Mouse (Mus musculus): ENCODE results near the gene Rab3d. TPM values are rescaled to one million over a fixed set of nuclear protein-coding genes. Genes with fewer than 3 reads are reported as not detected.

The Rab3d gene
- polyA plus RNA-seq (2015; fragmentation: Nextera tagmentation; extraction: Ambion mirVana): 9.3 and 9.9 TPM in 2 replicates

DNA sequence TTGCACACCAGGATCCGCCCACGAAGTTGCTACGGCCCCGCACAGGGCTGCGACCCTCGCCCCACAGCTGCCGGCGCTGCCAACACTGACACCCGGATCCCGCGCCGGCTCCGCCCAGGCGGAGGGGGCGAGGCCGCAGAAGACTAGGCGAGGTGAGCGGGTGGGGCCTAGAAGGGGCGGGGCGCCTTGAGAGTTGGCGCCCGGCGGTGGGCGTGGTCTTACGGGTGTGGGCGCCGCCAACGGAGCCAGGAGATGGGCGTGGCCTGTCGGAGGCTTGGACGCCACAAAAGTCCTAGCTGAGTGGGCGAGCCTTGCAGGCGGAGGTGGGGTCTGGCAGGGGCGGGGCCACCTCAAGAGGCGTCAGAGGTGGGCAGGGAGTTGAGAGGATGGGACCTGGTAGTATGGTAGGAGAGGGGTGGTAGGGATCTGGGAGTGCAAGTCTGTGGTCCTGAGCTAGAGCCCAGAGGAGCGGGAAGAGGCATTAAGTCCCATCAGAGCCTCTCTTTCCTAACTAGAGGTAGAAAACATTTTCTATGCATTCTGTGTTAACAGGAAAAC is at the start of gene Rab3d:
Gene Rab3d (minus strand): TSS at position 158 of the 558 bp plus-strand sequence.
- under 1% methylated on average over 34 of the region's 36 CpGs for WGBS (ENCODE audit: insufficient replicate concordance)
- peak within 1 kb of the TSS; percentile 79 for H3K4me3 ChIP-seq (ENCODE audit: low read depth, low read length)
- H3K9me3 ChIP-seq (ENCODE audit: low read length): no peaks in the 10 kb centered on the region
- peak within 1 kb of the TSS; percentile 76 for H3K27ac ChIP-seq (ENCODE audit: low read depth)
- H3K36me3 ChIP-seq (replicated peaks; ENCODE audit: insufficient read depth, low read length): peaks cover 9% of the 10 kb centered on the region
- peaks cover 27% of the 10 kb centered on the region for H3K4me1 ChIP-seq (ENCODE audit: insufficient read depth)
- TF ChIP-seq EP300 (IDR thresholded peaks at IDR 0.05; ENCODE audit: low read depth): no peak
- TF ChIP-seq CTCF (IDR thresholded peaks at IDR 0.05; ENCODE audit: low read depth): no peak
- peak; percentile 95 for ATAC-seq
- peak within 1 kb of the TSS; percentile 74 for H3K9ac ChIP-seq (replicated peaks)
- H3K4me2 ChIP-seq (ENCODE audit: low read depth, low read length): peak within 1 kb of the TSS; percentile 96
- DNase-seq: peak; percentile 99
- H3K27me3 ChIP-seq (ENCODE audit: insufficient read depth, low read length): no peaks in the 10 kb centered on the region

DNA sequence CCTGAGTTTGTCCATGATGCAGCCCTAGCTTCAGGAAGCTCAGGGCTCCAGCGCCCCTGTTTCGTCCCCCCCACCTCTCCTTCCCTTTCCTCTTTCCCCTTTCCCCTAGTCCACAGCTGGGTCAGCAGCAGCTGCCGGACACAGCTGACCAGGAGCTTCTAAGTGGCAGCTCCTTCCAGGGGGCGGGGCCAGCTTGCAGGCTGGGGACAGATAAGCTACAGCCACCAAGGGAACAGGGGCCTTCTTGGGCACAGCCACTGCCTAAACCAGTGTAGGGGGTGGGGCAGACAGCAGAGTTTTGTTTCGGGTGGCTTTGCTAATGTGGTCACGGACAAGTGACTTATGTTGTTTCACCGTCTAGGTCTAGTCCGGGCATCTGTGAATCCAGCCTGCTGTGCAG is 45.4 kb upstream of the Rab3d start, which contains the start of gene Epor:
Gene Epor (minus strand): TSS at position 90 of the 400 bp plus-strand sequence.
- Histone ChIP-seq H3K27ac (ENCODE audit: low read depth) (peak within 1 kb of the TSS; percentile 81), H3K4me3 (ENCODE audit: low read depth, low read length) (peak within 1 kb of the TSS; percentile 74), H3K9ac (replicated peaks) (peak within 1 kb of the TSS; percentile 70), H3K36me3 (replicated peaks; ENCODE audit: insufficient read depth, low read length) (peaks cover 30% of the 10 kb centered on the region), H3K9me3 (ENCODE audit: low read length) (no peaks in the 10 kb centered on the region), H3K4me2 (ENCODE audit: low read depth, low read length) (peak within 1 kb of the TSS; percentile 71), H3K4me1 (ENCODE audit: insufficient read depth) (peaks cover 32% of the 10 kb centered on the region), H3K27me3 (ENCODE audit: insufficient read depth, low read length) (0 out of 2 replicates have a peak, but pooled peaks cover 11% of the 10 kb centered on the region)
- 21% methylated on average over 7 of the region's 8 CpGs for WGBS (ENCODE audit: insufficient replicate concordance)
- TF ChIP-seq CTCF (IDR thresholded peaks at IDR 0.05; ENCODE audit: low read depth) (no peak), EP300 (IDR thresholded peaks at IDR 0.05; ENCODE audit: low read depth) (peak; percentile 51; the same call in 1 of the 2 replicates)
- DNase-seq (peak; percentile 84), ATAC-seq (peak; percentile 66)

DNA sequence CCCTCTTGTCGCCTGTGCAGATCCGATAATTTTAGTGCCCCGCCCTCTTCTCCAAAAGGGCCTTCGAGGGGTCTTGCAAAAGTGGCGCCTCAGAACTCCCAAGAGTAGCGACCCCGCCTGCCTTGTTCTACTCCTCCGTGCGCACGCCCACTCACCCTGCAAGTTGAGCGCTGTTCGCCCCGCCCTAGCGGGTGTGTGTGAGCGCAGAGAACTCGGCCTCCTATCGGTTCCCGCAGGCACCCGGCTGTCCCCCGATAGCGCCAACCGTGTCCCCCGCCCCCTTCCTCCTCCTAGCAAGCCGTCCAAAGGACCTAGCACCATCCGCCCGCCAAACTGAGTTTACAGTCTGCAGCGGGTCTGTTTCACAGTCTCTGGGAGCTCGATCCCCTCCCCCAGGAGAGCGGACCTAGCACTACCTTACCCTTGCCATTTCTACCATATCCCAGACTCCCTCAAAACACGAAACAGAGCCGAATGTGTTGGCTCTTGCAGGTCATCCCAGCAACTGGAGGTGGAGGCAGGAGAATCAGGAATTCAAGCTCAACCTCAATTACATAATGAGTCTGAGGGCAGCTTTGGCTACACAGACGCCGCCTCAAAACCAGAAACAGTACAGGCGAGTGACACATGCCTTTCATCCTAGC is 44.5 kb upstream of the Rab3d start:
- H3K9ac ChIP-seq (replicated peaks): peak overlapping the region; percentile 70
- peak overlapping the region; percentile 81 for H3K27ac ChIP-seq (ENCODE audit: low read depth)
- H3K4me1 ChIP-seq (ENCODE audit: insufficient read depth): peaks cover 32% of the 10 kb centered on the region
- TF ChIP-seq CTCF (IDR thresholded peaks at IDR 0.05; ENCODE audit: low read depth): peak; percentile 36; the same call in 1 of the 2 replicates
- peak; percentile 93 for TF ChIP-seq EP300 (IDR thresholded peaks at IDR 0.05; ENCODE audit: low read depth)
- H3K27me3 ChIP-seq (ENCODE audit: insufficient read depth, low read length): 0 out of 2 replicates have a peak, but pooled peaks cover 11% of the 10 kb centered on the region
- WGBS (ENCODE audit: insufficient replicate concordance): 3% methylated on average over 34 of the region's 34 CpGs
- no peaks in the 10 kb centered on the region for H3K9me3 ChIP-seq (ENCODE audit: low read length)
- ATAC-seq (peak; percentile 93), DNase-seq (peak; percentile 94)
- H3K4me3 ChIP-seq (ENCODE audit: low read depth, low read length): peak overlapping the region; percentile 74
- H3K36me3 ChIP-seq (replicated peaks; ENCODE audit: insufficient read depth, low read length): peaks cover 32% of the 10 kb centered on the region
- H3K4me2 ChIP-seq (ENCODE audit: low read depth, low read length): peak overlapping the region; percentile 71

DNA sequence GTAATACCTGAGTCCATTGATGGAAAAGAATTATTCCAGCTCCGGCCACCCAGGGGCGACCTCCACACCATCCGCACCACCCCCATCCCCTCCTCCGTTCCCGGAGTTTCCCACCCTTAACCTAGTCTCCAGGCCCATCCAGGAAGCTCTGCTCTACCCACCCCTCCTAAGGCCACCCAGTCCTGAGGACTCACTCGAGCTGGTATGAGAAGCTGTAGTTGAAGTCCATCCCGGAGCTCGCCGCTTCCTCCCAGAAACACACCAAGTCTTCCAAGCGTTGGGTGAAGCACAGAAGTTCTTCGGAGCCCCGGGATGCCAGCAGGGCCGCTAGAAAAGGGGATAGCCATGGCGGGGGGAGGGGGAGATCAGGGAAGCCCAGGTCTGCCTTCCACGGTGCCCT is 44.0 kb upstream of the Rab3d start:
- Histone ChIP-seq H3K27ac (ENCODE audit: low read depth) (peak overlapping the region; percentile 81), H3K9me3 (ENCODE audit: low read length) (no peaks in the 10 kb centered on the region), H3K4me1 (ENCODE audit: insufficient read depth) (peaks cover 32% of the 10 kb centered on the region), H3K36me3 (replicated peaks; ENCODE audit: insufficient read depth, low read length) (peaks cover 32% of the 10 kb centered on the region), H3K27me3 (ENCODE audit: insufficient read depth, low read length) (0 out of 2 replicates have a peak, but pooled peaks cover 11% of the 10 kb centered on the region), H3K4me3 (ENCODE audit: low read depth, low read length) (peak overlapping the region; percentile 74), H3K4me2 (ENCODE audit: low read depth, low read length) (peak overlapping the region; percentile 71), H3K9ac (replicated peaks) (peak overlapping the region; percentile 70)
- ATAC-seq: peak; percentile 29
- WGBS (ENCODE audit: insufficient replicate concordance): 0% methylated on average over 15 of the region's 15 CpGs
- DNase-seq: peak; percentile 34
- TF ChIP-seq EP300 (IDR thresholded peaks at IDR 0.05; ENCODE audit: low read depth) (no peak), CTCF (IDR thresholded peaks at IDR 0.05; ENCODE audit: low read depth) (peak; percentile 20; the same call in 1 of the 2 replicates)

GRCm38 (mm10) chr9:21961366-21961980 is 43.5 kb upstream of the Rab3d start:
- ATAC-seq (no peak), DNase-seq (peak; percentile 47)
- Histone ChIP-seq H3K27ac (ENCODE audit: low read depth) (peak overlapping the region; percentile 81), H3K4me3 (ENCODE audit: low read depth, low read length) (peak overlapping the region; percentile 74), H3K36me3 (replicated peaks; ENCODE audit: insufficient read depth, low read length) (peaks cover 32% of the 10 kb centered on the region), H3K9ac (replicated peaks) (peak overlapping the region; percentile 70), H3K4me1 (ENCODE audit: insufficient read depth) (peaks cover 34% of the 10 kb centered on the region), H3K4me2 (ENCODE audit: low read depth, low read length) (peak overlapping the region; percentile 71), H3K27me3 (ENCODE audit: insufficient read depth, low read length) (0 out of 2 replicates have a peak, but pooled peaks cover 11% of the 10 kb centered on the region), H3K9me3 (ENCODE audit: low read length) (no peaks in the 10 kb centered on the region)
- WGBS (ENCODE audit: insufficient replicate concordance): 4% methylated on average over 35 of the region's 35 CpGs
- TF ChIP-seq EP300 (IDR thresholded peaks at IDR 0.05; ENCODE audit: low read depth) (no peak), CTCF (IDR thresholded peaks at IDR 0.05; ENCODE audit: low read depth) (0 out of 2 replicates have a peak, but pooled peaks have one; percentile 7)
